Mouse (Mus musculus): ENCODE measurements around the gene 9130230L23Rik.

GRCm38 (mm10) chr5:65959893-65960596 lies 44.0 kb downstream of the 9130230L23Rik start:
- TF ChIP-seq GATA1 (IDR thresholded peaks at IDR 0.05; ENCODE audit: low read length), result no peak
- TF ChIP-seq TAL1 (IDR thresholded peaks at IDR 0.05; ENCODE audit: low read length), result no peak
